Mouse (Mus musculus) adrenal gland, postnatal 0 days (tissue): ENCODE results near the gene Serpina3m. TPM values are rescaled to one million over a fixed set of nuclear protein-coding genes. Genes with fewer than 3 reads are reported as not detected.

ENCODE experiments used
- polyA plus RNA-seq: library from polyadenylated mRNA; unstranded; fragments of >200 nt; fragmentation: Nextera tagmentation; extraction: Ambion mirVana; gene quantifications from 2 replicates; pipeline ENCODE4 v1.2.1, GENCODE M21; 2015

The Serpina3m gene
- 10.4 and 13.1 TPM in 2 replicates for polyA plus RNA-seq

DNA sequence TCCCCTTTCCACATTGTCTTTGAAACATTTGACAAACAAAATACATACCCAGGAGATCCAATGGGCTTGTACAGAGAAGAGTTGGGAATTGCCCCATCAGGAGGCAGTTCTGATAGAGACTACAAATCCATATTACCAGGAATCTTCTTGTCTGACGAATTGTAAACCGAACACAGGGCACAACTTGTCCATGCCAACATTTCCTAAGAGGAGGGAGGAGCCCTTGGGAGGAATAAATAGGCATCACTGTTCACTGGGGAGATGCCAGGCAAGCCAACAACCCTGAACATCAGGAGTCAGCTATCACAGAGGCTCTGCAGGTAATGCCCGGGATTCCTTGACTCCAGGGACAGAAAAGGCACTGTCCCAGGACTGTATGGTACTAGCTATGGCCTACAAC lies at the start of gene Serpina3m, which contains the start of gene Serpina3k:
Gene Serpina3m, plus strand, starts transcription at position 261 of the 400 bp plus-strand sequence.
Gene Serpina3k, plus strand, starts transcription at position 261 of the 400 bp plus-strand sequence.

GRCm38 (mm10) chr12:104314253-104314652 lies 24.0 kb upstream of the Serpina3m start, which contains the start of gene Serpina3j:
Gene Serpina3j (plus strand): TSS chr12:104314553.

DNA sequence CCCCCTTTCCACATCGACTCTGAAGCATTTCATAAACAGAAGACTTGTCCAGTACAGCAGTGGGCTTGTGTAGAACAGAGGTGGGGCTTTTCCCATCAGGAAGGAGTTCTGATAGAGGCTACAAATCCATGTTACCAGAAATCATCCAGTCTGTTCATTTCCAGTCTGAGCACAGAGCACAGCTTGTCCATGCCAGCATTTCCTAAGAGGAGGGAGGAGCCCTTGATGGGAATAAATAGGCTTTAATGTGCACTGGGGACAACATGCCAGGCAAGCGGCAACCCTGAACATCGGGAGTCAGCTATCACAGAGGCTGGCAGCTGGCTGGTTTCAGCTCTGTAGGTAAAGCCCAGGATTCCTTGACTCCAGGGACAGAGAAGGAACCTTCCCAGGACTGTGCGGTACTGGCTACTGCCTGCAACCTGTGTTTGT lies 68.2 kb downstream of the Serpina3m start, which contains the start of gene Serpina3n:
Gene Serpina3n, plus strand, starts transcription at position 276 of the 432 bp plus-strand sequence.

Other genes with a start within 250 kb of the Serpina3m start
- 0.08 and 0.23 TPM in 2 replicates for gene Serpina5, start 237.4 kb upstream of the Serpina3m start, polyA plus RNA-seq
- not detected in 2 replicates for gene Serpina3a, start 225.8 kb upstream of the Serpina3m start, polyA plus RNA-seq
- not detected in 2 replicates for gene Serpina3b, start 210.5 kb upstream of the Serpina3m start, polyA plus RNA-seq
- gene Serpina3c, start 184.6 kb upstream of the Serpina3m start, polyA plus RNA-seq: 1.5 and 1.9 TPM in 2 replicates
- gene Serpina3f, start 123.9 kb upstream of the Serpina3m start, polyA plus RNA-seq: 0.24 and 0.61 TPM in 2 replicates
- 28.0 and 36.0 TPM in 2 replicates for gene Serpina3g, start 102.2 kb upstream of the Serpina3m start, polyA plus RNA-seq
- 0.40 and 0.87 TPM in 2 replicates for gene Serpina3i, start 75.4 kb upstream of the Serpina3m start, polyA plus RNA-seq
- not detected in 2 replicates for gene Serpina3j, start 23.9 kb upstream of the Serpina3m start, polyA plus RNA-seq
- 18.3 and 21.4 TPM in 2 replicates for gene Serpina3k, start within 50 bp of the Serpina3m start, polyA plus RNA-seq
- gene Serpina3n, start 68.2 kb downstream of the Serpina3m start, polyA plus RNA-seq: 9.6 and 15.7 TPM in 2 replicates
- 0.14 TPM in 1 of 2 replicates, not detected in the other for gene Gsc, start 134.8 kb downstream of the Serpina3m start, polyA plus RNA-seq